Mouse (Mus musculus) heart, adult 2 months (tissue): ENCODE measurements around the gene Acvr2b. TPM values are rescaled to one million over a fixed set of nuclear protein-coding genes. Genes with fewer than 3 reads are reported as not detected.

Experiments
- DNase-seq, 2 experiments: peaks; one replicate each; pipeline ENCODE4 v3.0.0; 2021
- H3K27ac ChIP-seq: fragments of 200-600 bp; 2 replicates; pipeline ENCODE4 v1.8.1; 2022
- H3K27me3 ChIP-seq: fragments of 200-500 bp; 2 replicates; pipeline ENCODE4 v1.6.1; 2012; ENCODE audit warnings: mild to moderate bottlenecking, low read length, inconsistent platforms, mixed read lengths; ENCODE audit not compliant: control insufficient read depth, insufficient read depth
- H3K36me3 ChIP-seq: fragments of 200-500 bp; 2 replicates; pipeline ENCODE4 v1.6.1; 2012; ENCODE audit warnings: low read length, inconsistent platforms; ENCODE audit not compliant: control insufficient read depth, insufficient read depth
- H3K4me1 ChIP-seq: fragments of 200-500 bp; 2 replicates; pipeline ENCODE4 v1.6.1; 2011; ENCODE audit warnings: low read length; ENCODE audit not compliant: control insufficient read depth, insufficient read depth
- H3K4me3 ChIP-seq: fragments of 200-600 bp; 2 replicates; pipeline ENCODE4 v1.8.1; 2022
- H3K79me2 ChIP-seq: fragments of 200-500 bp; replicated peaks from 2 replicates; pipeline ENCODE4 v1.6.1; 2012; ENCODE audit warnings: mild to moderate bottlenecking, inconsistent platforms, low read length, moderate library complexity, mixed read lengths; ENCODE audit not compliant: control insufficient read depth, insufficient read depth
- H3K9ac ChIP-seq: fragments of 200-500 bp; 2 replicates; pipeline ENCODE4 v1.6.1; 2012; ENCODE audit warnings: low read depth, mild to moderate bottlenecking, control low read depth, inconsistent platforms, low read length, mixed read lengths
- CTCF ChIP-seq: fragments of 200-600 bp; IDR thresholded peaks from 2 replicates; pipeline ENCODE4 v1.8.1; 2022; ENCODE audit warnings: antibody characterized with exemption, mild to moderate bottlenecking, moderate library complexity
- EP300 ChIP-seq: fragments of 200-500 bp; IDR thresholded peaks from 2 replicates; pipeline ENCODE4 v1.6.1; 2011; ENCODE audit warnings: low read depth, low read length, control low read depth; ENCODE audit not compliant: insufficient read depth
- POLR2A ChIP-seq: fragments of 200-500 bp; IDR thresholded peaks from 2 replicates; pipeline ENCODE4 v1.6.1; 2011; ENCODE audit warnings: mild to moderate bottlenecking, low read depth, low read length, control low read depth; ENCODE audit not compliant: insufficient read depth
- WGBS: fragments of 180-500 bp; shearing (Covaris S2); methylation state at CpG from one replicate; pipeline ENCODE4 v1.1.7; 2018; 5-methylcytosine and 5-hydroxymethylcytosine counted together
- intact Hi-C: fragments of 180-260 bp; cut with DNase I; formaldehyde crosslinking; loops from one replicate; pipeline ENCODE4 v1.15.1; 2025
- polyA plus RNA-seq: library from polyadenylated mRNA; depleted of rRNA; stranded (reverse); fragments of >200 nt; gene quantifications from 2 replicates; pipeline ENCODE4 v1.2.3, GENCODE M21; 2012
- total RNA-seq, 2 experiments: library from RNA; stranded (reverse); gene quantifications; 2 replicates each; pipeline ENCODE4 v1.2.3; 2021

Acvr2b gene
- total and polyA plus RNA-seq, 3 experiments, result 2.2 to 6.8 (median 4.6) TPM

GRCm38 (mm10) chr9:119465595-119465994, 63.7 kb downstream of the Acvr2b start:
- Histone ChIP-seq H3K9ac (no peak overlapping the region), H3K4me3 (no peak overlapping the region), H3K4me1 (peaks cover 4% of the 10 kb centered on the region; the same call in 1 of the 2 replicates), H3K27me3 (no peaks in the 10 kb centered on the region), H3K36me3 (no peaks in the 10 kb centered on the region), H3K27ac (no peak overlapping the region), H3K79me2 (no peaks in the 10 kb centered on the region)
- WGBS, result 60% methylated on average over 7 of the region's 7 CpGs
- peak; percentile 76 for TF ChIP-seq CTCF
- TF ChIP-seq POLR2A, result no peak
- TF ChIP-seq EP300, result peak; percentile 90
- DNase-seq, result peak; percentile 44 to 68
- intact Hi-C loops, result loop anchor here (10.0 kb wide), 1 partner anchor 429 kb away; the partner anchor contains the start of gene Wdr48

GRCm38 (mm10) chr9:119469691-119470353, 67.9 kb downstream of the Acvr2b start:
- TF ChIP-seq CTCF (no peak), POLR2A (peak; percentile 40; the same call in 1 of the 2 replicates), EP300 (peak; percentile 96)
- peaks cover 16% of the 10 kb centered on the region for H3K4me1 ChIP-seq
- no peaks in the 10 kb centered on the region for H3K27me3 ChIP-seq
- no peak overlapping the region for H3K9ac ChIP-seq
- H3K36me3 ChIP-seq, result no peaks in the 10 kb centered on the region
- no peak overlapping the region for H3K4me3 ChIP-seq
- H3K27ac ChIP-seq, result peak overlapping the region; percentile 62
- no peaks in the 10 kb centered on the region for H3K79me2 ChIP-seq
- intact Hi-C loops, result loop anchor here (10.0 kb wide), 1 partner anchor 425 kb away; the partner anchor contains the start of gene Wdr48
- peak; percentile 75 to 84 for DNase-seq
- 48% methylated on average over 8 of the region's 8 CpGs for WGBS

DNA sequence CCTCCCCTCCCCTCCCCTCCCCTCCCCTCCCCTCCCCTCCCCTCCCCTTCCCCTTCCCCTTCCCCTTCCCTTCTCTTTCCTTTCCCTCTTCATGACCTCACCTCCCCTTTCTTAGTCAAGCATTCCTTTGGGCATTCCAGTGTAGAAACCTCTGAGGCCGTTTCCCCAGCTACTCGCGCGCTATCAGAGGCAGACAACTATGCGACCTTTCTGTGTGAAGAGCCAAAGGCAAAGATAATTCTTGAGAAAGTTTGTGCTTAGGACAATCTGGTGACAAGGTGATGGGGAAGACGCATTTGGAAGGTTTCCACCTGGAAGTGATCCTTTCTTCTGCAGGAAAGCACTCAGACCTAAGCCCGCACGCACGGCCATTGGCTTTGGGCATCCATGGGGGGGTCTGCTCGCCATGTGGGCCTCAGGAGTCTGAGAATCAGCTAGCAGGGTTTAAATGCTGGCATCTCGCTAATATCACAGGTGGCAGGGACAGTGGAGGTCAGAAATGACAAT, 70.5 kb downstream of the Acvr2b start:
- H3K79me2 ChIP-seq, result no peaks in the 10 kb centered on the region
- intact Hi-C loops, result no loop called here
- TF ChIP-seq POLR2A (no peak), EP300 (peak; percentile 74)
- H3K36me3 ChIP-seq, result no peaks in the 10 kb centered on the region
- peaks cover 16% of the 10 kb centered on the region for H3K4me1 ChIP-seq
- H3K27ac ChIP-seq, result no peak overlapping the region; the same call in 1 of the 2 replicates
- H3K27me3 ChIP-seq, result no peaks in the 10 kb centered on the region
- WGBS, result 44% methylated on average over 11 of the region's 11 CpGs
- no peak overlapping the region for H3K4me3 ChIP-seq
- peak in 1 of 2 experiments; percentile 36 for DNase-seq
- H3K9ac ChIP-seq, result no peak overlapping the region

DNA sequence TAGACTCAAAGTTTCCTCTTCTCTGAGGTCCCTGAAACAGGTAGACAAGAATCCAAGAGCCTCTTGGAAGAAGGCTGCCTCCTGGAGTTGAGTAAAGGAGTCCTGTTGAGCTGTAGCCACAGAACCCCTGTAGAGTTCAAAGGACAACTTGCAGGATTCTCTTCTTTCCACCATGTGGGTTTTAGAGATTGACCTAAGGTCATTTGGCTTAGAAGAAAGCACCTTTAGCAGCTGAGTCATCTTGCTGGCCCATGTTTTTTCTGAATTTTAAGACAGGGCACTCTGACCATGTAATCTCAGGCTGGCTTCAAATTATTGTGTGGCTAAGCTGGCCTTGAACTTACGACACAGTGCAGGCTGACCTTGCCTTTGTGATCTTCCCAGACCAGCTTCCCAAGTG, 71.1 kb downstream of the Acvr2b start:
- Histone ChIP-seq H3K27ac (peak overlapping the region; percentile 77; the same call in 1 of the 2 replicates), H3K36me3 (no peaks in the 10 kb centered on the region), H3K9ac (no peak overlapping the region), H3K27me3 (no peaks in the 10 kb centered on the region), H3K4me3 (no peak overlapping the region), H3K79me2 (no peaks in the 10 kb centered on the region), H3K4me1 (peaks cover 16% of the 10 kb centered on the region)
- DNase-seq, result no peak
- no peak for TF ChIP-seq EP300
- WGBS, result 84% methylated on average over 1 of the region's 1 CpGs
- intact Hi-C loops, result no loop called here

DNA sequence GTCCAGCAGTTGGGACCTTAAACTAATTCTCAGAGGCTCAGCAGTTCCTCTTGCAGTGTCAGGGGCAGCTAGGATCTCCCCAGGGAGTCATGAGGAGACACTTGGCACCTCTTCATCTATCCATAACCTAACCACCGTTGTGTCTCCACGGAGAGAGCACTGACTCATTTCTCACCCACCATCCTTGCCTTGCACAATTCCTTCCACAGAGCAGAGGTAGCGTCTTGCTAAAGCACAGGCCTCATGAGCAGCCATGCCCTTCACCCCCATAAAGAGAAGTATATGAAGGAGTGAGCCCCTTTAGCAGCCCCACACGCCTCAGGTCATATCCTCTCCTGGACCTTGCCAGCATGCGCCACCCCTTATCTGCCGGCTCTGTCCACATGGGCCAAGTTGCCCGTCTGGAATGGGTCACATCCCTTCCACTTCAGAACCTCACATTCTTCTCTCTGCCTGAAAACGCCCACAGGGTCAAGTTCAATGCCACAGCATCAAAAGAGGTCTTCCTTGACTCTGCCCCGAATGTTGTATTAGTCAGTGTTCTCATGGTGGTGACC, 71.8 kb downstream of the Acvr2b start:
- H3K36me3 ChIP-seq, result no peaks in the 10 kb centered on the region
- H3K4me3 ChIP-seq, result no peak overlapping the region
- peak overlapping the region; percentile 77 for H3K27ac ChIP-seq
- TF ChIP-seq CTCF (no peak), POLR2A (no peak), EP300 (no peak)
- no peak for DNase-seq
- H3K4me1 ChIP-seq, result peaks cover 21% of the 10 kb centered on the region
- 45% methylated on average over 9 of the region's 9 CpGs for WGBS
- no peak overlapping the region for H3K9ac ChIP-seq
- intact Hi-C loops, result no loop called here
- no peaks in the 10 kb centered on the region for H3K79me2 ChIP-seq
- H3K27me3 ChIP-seq, result no peaks in the 10 kb centered on the region
